Mouse (Mus musculus): ENCODE results near the gene Ssbp2. TPM values are rescaled to one million over a fixed set of nuclear protein-coding genes. Genes with fewer than 3 reads are reported as not detected.

Ssbp2 gene
- total and polyA plus RNA-seq, 3 experiments = 12.6 to 38.4 TPM; not detected in 1

DNA sequence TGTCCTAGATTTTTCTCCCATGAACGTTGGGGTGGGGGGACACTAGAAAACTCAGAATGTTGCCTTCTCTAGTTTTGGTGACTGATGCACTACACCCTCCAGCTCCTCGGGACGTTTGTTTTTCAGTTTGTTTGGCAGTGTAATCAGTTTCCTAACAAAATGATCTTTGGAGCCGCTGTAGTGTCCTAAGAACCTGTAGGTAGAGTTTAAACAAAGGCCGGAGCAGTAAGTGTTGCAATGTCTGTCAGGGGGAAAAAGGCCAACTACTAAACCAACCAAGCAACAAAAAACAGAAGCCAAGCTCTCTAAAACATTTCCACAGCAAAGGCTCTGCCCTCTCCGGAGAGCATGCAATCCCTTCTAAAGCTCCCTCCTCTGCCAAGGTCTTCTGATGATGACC is 280.8 kb downstream of the Ssbp2 start:
- no peak for TF ChIP-seq HCFC1 (IDR thresholded peaks at IDR 0.05; ENCODE audit: low read depth, low read length)
- TF ChIP-seq MYC (IDR thresholded peaks at IDR 0.05; ENCODE audit: low read depth, low read length) = no peak
- no peak for DNase-seq (ENCODE audit: low read depth, low spot score)
- H3K79me2 ChIP-seq (ENCODE audit: control insufficient read depth, insufficient read depth, low read length, poor library complexity) = no peaks in the 10 kb centered on the region
- H3K27ac ChIP-seq (ENCODE audit: control insufficient read depth, low read depth, low read length) = no peak overlapping the region
- peaks cover 8 to 12% of the 10 kb centered on the region in 2 experiments for H3K4me1 ChIP-seq (ENCODE audit: control insufficient read depth in 1 of 2, insufficient read depth in 2 of 2, low read length in 2 of 2)
- H3K4me3 ChIP-seq (ENCODE audit: control insufficient read depth in 1 of 2, insufficient read depth in 1 of 2, low read depth in 2 of 2, low read length in 2 of 2) = no peak overlapping the region
- H3K27me3 ChIP-seq (ENCODE audit: control insufficient read depth in 1 of 2, insufficient read depth in 2 of 2, low read length in 2 of 2) = no peaks in the 10 kb centered on the region
- no peaks in the 10 kb centered on the region for H3K9me3 ChIP-seq (replicated peaks; ENCODE audit: insufficient read depth, low read length)
- peaks cover 0 to 18% of the 10 kb centered on the region in 2 experiments; a peak in 2 of 4 replicates for H3K36me3 ChIP-seq (ENCODE audit: control insufficient read depth in 1 of 2, insufficient read depth in 2 of 2, low read length in 2 of 2)
- H3K9ac ChIP-seq (ENCODE audit: control insufficient read depth, low read depth, low read length, poor library complexity, severe bottlenecking) = no peak overlapping the region

DNA sequence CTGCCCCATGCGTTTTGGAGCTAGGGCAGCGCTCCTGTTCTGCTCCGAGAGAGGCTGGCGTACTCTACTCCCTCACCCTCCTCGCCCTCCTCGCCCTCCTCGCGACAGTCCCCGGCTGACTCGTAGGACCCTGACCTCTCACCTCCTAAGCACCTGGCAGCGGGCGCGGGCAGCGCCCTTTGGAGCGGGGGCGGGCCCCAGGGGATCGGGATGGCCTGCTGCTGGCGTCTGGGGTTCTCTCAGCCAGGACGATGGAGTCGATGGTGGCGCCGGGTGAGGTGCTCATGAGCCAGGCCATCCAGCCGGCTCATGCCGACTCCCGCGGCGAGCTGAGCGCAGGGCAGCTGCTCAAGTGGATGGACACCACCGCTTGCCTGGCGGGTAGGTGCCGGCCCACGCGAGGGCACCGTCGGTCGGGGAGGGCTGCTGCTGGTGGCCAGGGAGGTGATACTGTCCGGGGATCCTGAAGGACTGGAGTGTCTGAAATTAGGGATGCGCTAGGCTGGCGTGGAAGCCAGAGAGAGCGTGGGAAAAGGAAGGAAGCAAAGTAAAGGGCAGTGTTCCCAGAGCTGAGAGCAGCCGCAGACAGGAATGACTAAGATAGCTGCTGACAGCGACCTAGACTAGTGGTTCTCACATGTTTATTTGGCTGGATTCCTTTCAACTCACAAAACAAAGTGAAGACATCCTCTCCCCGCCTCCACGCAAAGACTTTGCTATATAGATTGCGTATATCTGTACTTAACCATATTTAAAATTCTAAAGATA is 281.4 kb downstream of the Ssbp2 start, which contains the start of gene Acot12:
Gene Acot12, plus strand, starts transcription at position 233 of the 768 bp plus-strand sequence.
- Histone ChIP-seq H3K9ac (ENCODE audit: control insufficient read depth, low read depth, low read length, poor library complexity, severe bottlenecking) (no peak within 1 kb of the TSS), H3K27ac (ENCODE audit: control insufficient read depth, low read depth, low read length) (no peak within 1 kb of the TSS), H3K4me3 (ENCODE audit: control insufficient read depth in 1 of 2, insufficient read depth in 1 of 2, low read depth in 2 of 2, low read length in 2 of 2) (no peak within 1 kb of the TSS), H3K79me2 (ENCODE audit: control insufficient read depth, insufficient read depth, low read length, poor library complexity) (no peaks in the 10 kb centered on the region), H3K27me3 (ENCODE audit: control insufficient read depth in 1 of 2, insufficient read depth in 2 of 2, low read length in 2 of 2) (no peaks in the 10 kb centered on the region), H3K4me1 (ENCODE audit: control insufficient read depth in 1 of 2, insufficient read depth in 2 of 2, low read length in 2 of 2) (peaks cover 6 to 7% of the 10 kb centered on the region in 2 experiments), H3K9me3 (replicated peaks; ENCODE audit: insufficient read depth, low read length) (no peaks in the 10 kb centered on the region), H3K36me3 (ENCODE audit: control insufficient read depth in 1 of 2, insufficient read depth in 2 of 2, low read length in 2 of 2) (peaks cover 0 to 13% of the 10 kb centered on the region in 2 experiments; a peak in 2 of 4 replicates)
- TF ChIP-seq MYC (IDR thresholded peaks at IDR 0.05; ENCODE audit: low read depth, low read length) (no peak), USF2 (IDR thresholded peaks at IDR 0.05; ENCODE audit: borderline replicate concordance in 1 of 2, insufficient read depth in 1 of 2, low read depth in 1 of 2, low read length in 2 of 2) (no peak), TBP (IDR thresholded peaks at IDR 0.05; ENCODE audit: low read depth, low read length) (no peak), POLR2A (IDR thresholded peaks at IDR 0.05; ENCODE audit: control insufficient read depth in 1 of 2, insufficient read depth in 1 of 2, low read depth in 1 of 2, low read length in 2 of 2, poor library complexity in 1 of 2) (no peak), MAFK (IDR thresholded peaks at IDR 0.05; ENCODE audit: borderline replicate concordance, low read depth, low read length) (no peak), EP300 (IDR thresholded peaks at IDR 0.05; ENCODE audit: low read depth in 1 of 2, low read length in 2 of 2) (no peak), GABPA (IDR thresholded peaks at IDR 0.05; ENCODE audit: low read depth, low read length) (no peak), NELFE (IDR thresholded peaks at IDR 0.05; ENCODE audit: low read depth, low read length) (no peak), CTCF (IDR thresholded peaks at IDR 0.05 in 2 of 3, conservative IDR thresholded peaks at IDR 0.05 in 1 of 3; ENCODE audit: control insufficient read depth in 1 of 3, insufficient read depth in 1 of 3, low read depth in 2 of 3, low read length in 3 of 3, poor library complexity in 1 of 3, severe bottlenecking in 1 of 3) (no peak), NRF1 (IDR thresholded peaks at IDR 0.05; ENCODE audit: insufficient read depth, low read depth, low read length, poor library complexity, severe bottlenecking) (no peak)
- DNase-seq (ENCODE audit: low read depth, low spot score) = no peak

DNA sequence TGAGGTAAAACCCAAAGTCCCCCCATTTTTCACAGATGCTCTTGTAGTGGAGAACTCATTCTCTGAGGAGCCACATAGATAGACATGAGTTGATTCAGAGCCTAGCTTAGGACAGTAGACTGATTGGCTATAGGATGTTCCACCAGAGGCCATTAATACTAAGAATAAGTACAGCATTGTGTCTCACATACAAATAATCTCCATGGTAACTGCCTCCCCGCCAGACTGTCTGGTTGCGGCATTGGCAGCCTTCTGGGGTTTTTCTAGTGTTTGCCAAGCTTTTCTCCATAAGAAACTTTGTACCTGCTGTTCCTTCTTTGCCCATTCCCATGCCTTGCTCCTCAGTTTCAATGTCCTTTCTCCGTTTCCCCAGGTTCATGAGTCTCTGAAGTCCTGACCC is 283.1 kb downstream of the Ssbp2 start:
- no peak for DNase-seq (ENCODE audit: low read depth, low spot score)
- Histone ChIP-seq H3K9ac (ENCODE audit: control insufficient read depth, low read depth, low read length, poor library complexity, severe bottlenecking) (no peak overlapping the region), H3K4me1 (ENCODE audit: control insufficient read depth in 1 of 2, insufficient read depth in 2 of 2, low read length in 2 of 2) (no peaks in the 10 kb centered on the region), H3K4me3 (ENCODE audit: control insufficient read depth in 1 of 2, insufficient read depth in 1 of 2, low read depth in 2 of 2, low read length in 2 of 2) (no peak overlapping the region), H3K36me3 (ENCODE audit: control insufficient read depth in 1 of 2, insufficient read depth in 2 of 2, low read length in 2 of 2) (0 out of 4 replicates have a peak, but pooled peaks cover 0 to 2% of the 10 kb centered on the region in 2 experiments), H3K9me3 (replicated peaks; ENCODE audit: insufficient read depth, low read length) (no peaks in the 10 kb centered on the region), H3K79me2 (ENCODE audit: control insufficient read depth, insufficient read depth, low read length, poor library complexity) (no peaks in the 10 kb centered on the region), H3K27ac (ENCODE audit: control insufficient read depth, low read depth, low read length) (no peak overlapping the region), H3K27me3 (ENCODE audit: control insufficient read depth in 1 of 2, insufficient read depth in 2 of 2, low read length in 2 of 2) (no peaks in the 10 kb centered on the region)
- TF ChIP-seq MYC (IDR thresholded peaks at IDR 0.05; ENCODE audit: low read depth, low read length) (no peak), CTCF (IDR thresholded peaks at IDR 0.05 in 2 of 3, conservative IDR thresholded peaks at IDR 0.05 in 1 of 3; ENCODE audit: control insufficient read depth in 1 of 3, insufficient read depth in 1 of 3, low read depth in 2 of 3, low read length in 3 of 3, poor library complexity in 1 of 3, severe bottlenecking in 1 of 3) (no peak), CHD2 (IDR thresholded peaks at IDR 0.05; ENCODE audit: low read length) (no peak), CHD1 (IDR thresholded peaks at IDR 0.05; ENCODE audit: low read depth, low read length) (no peak), USF1 (IDR thresholded peaks at IDR 0.05; ENCODE audit: low read depth, low read length) (no peak), MYB (IDR thresholded peaks at IDR 0.05; ENCODE audit: low read depth, low read length) (no peak), GATA1 (IDR thresholded peaks at IDR 0.05; ENCODE audit: low read depth, low read length) (no peak), UBTF (IDR thresholded peaks at IDR 0.05; ENCODE audit: borderline replicate concordance, insufficient read depth, low read depth, low read length) (no peak), SMC3 (IDR thresholded peaks at IDR 0.05; ENCODE audit: low read depth, low read length) (no peak), SIN3A (IDR thresholded peaks at IDR 0.05; ENCODE audit: low read length) (no peak), HCFC1 (IDR thresholded peaks at IDR 0.05; ENCODE audit: low read depth, low read length) (no peak)

Measured in MEL (cell line).